Mouse (Mus musculus) c-Kit-positive CD71-positive TER-119-positive erythroid progenitor cells, embryonic 14.5 days (primary cell): ENCODE results near the gene Armh2.
A peak's percentile ranks its signal among the peaks of the same experiment; 100 is the strongest.

ENCODE experiments used
- DNase-seq: peaks from one replicate; pipeline ENCODE4 v3.0.0-alpha.2; 2013; ENCODE audit warnings: low spot score

Armh2 gene

GRCm38 (mm10) chr13:24741028-24741427 is at the start of gene Armh2:
Gene Armh2, plus strand, starts transcription at chr13:24741232.
- DNase-seq: no peak

- no peak for DNase-seq
Measured at GRCm38 (mm10) chr13:24693312-24693711, 47.7 kb upstream of the Armh2 start.

- no peak for DNase-seq
Measured at GRCm38 (mm10) chr13:24698746-24699145, 42.3 kb upstream of the Armh2 start.

GRCm38 (mm10) chr13:24702128-24702527 is 38.9 kb upstream of the Armh2 start:
- DNase-seq: no peak

GRCm38 (mm10) chr13:24709656-24710396 is 31.2 kb upstream of the Armh2 start:
- DNase-seq: no peak

GRCm38 (mm10) chr13:24710968-24711367 is 30.1 kb upstream of the Armh2 start:
- DNase-seq: no peak

- no peak for DNase-seq
Measured at GRCm38 (mm10) chr13:24712581-24713130, 28.4 kb upstream of the Armh2 start.

GRCm38 (mm10) chr13:24713434-24714000 is 27.5 kb upstream of the Armh2 start:
- peak; percentile 58 for DNase-seq

GRCm38 (mm10) chr13:24714360-24714885 is 26.6 kb upstream of the Armh2 start:
- DNase-seq: no peak

- DNase-seq: no peak
Measured at GRCm38 (mm10) chr13:24715601-24716000, 25.4 kb upstream of the Armh2 start.

- DNase-seq: no peak
Measured at GRCm38 (mm10) chr13:24716441-24716840, 24.6 kb upstream of the Armh2 start.

- DNase-seq: no peak
Measured at GRCm38 (mm10) chr13:24717677-24718076, 23.4 kb upstream of the Armh2 start.

- no peak for DNase-seq
Measured at GRCm38 (mm10) chr13:24721502-24721901, 19.5 kb upstream of the Armh2 start.

- DNase-seq: no peak
Measured at GRCm38 (mm10) chr13:24723699-24724394, 17.2 kb upstream of the Armh2 start.

GRCm38 (mm10) chr13:24724395-24724759 is 16.7 kb upstream of the Armh2 start:
- DNase-seq: no peak

GRCm38 (mm10) chr13:24729128-24729527 is 11.9 kb upstream of the Armh2 start:
- DNase-seq: no peak

- no peak for DNase-seq
Measured at GRCm38 (mm10) chr13:24734502-24734901, 6.5 kb upstream of the Armh2 start.

- DNase-seq: no peak
Measured at GRCm38 (mm10) chr13:24735608-24736131, 5.4 kb upstream of the Armh2 start.

- DNase-seq: no peak
Measured at GRCm38 (mm10) chr13:24747823-24748222, 6.8 kb downstream of the Armh2 start.

- DNase-seq: no peak
Measured at GRCm38 (mm10) chr13:24750807-24751206, 9.8 kb downstream of the Armh2 start.

- DNase-seq: no peak
Measured at GRCm38 (mm10) chr13:24751396-24751795, 10.4 kb downstream of the Armh2 start.

GRCm38 (mm10) chr13:24756756-24757155 is 15.7 kb downstream of the Armh2 start:
- no peak for DNase-seq
